Mouse (Mus musculus) kidney, adult 2 months (tissue): ENCODE data around the gene Spindoc. TPM values are rescaled to one million over a fixed set of nuclear protein-coding genes. Genes with fewer than 3 reads are reported as not detected.

Source experiments
- DNase-seq: peaks from one replicate; pipeline ENCODE4 v3.0.0; 2021
- H3K27ac ChIP-seq: fragments of 200-500 bp; 2 replicates; pipeline ENCODE4 v1.5.1; 2012; ENCODE audit warnings: low read depth, low read length, control low read depth, inconsistent platforms; ENCODE audit not compliant: insufficient read depth
- H3K27me3 ChIP-seq: fragments of 200-500 bp; replicated peaks from 2 replicates; pipeline ENCODE4 v1.6.1; 2012; ENCODE audit warnings: mild to moderate bottlenecking, moderate library complexity, low read length, inconsistent platforms; ENCODE audit not compliant: control insufficient read depth, insufficient read depth
- H3K36me3 ChIP-seq: fragments of 200-500 bp; 2 replicates; pipeline ENCODE4 v1.6.1; 2012; ENCODE audit warnings: mild to moderate bottlenecking, moderate library complexity, low read length, inconsistent platforms; ENCODE audit not compliant: control insufficient read depth, insufficient read depth
- H3K4me1 ChIP-seq: fragments of 200-500 bp; 2 replicates; pipeline ENCODE4 v1.6.1; 2011; ENCODE audit warnings: low read length; ENCODE audit not compliant: control insufficient read depth, insufficient read depth
- H3K4me3 ChIP-seq: fragments of 200-500 bp; 2 replicates; pipeline ENCODE4 v1.5.1; 2011; ENCODE audit warnings: mild to moderate bottlenecking, low read depth, low read length, control low read depth; ENCODE audit not compliant: insufficient read depth
- CTCF ChIP-seq: fragments of 200-500 bp; conservative IDR thresholded peaks from 2 replicates; pipeline ENCODE4 v1.5.1; 2011; ENCODE audit warnings: low read depth, mild to moderate bottlenecking, control low read depth, low read length, moderate library complexity, mixed read lengths; ENCODE audit not compliant: insufficient read depth, insufficient read length
- POLR2A ChIP-seq: fragments of 200-500 bp; IDR thresholded peaks from one replicate; pipeline ENCODE4 v1.6.1; 2011; ENCODE audit warnings: low read depth, low read length, control low read depth
- WGBS: fragments of 180-500 bp; shearing (Covaris S2); methylation state at CpG from one replicate; pipeline ENCODE4 v1.1.7; 2018; 5-methylcytosine and 5-hydroxymethylcytosine counted together
- polyA plus RNA-seq: library from polyadenylated mRNA; depleted of rRNA; stranded (reverse); fragments of >200 nt; gene quantifications from 2 replicates; pipeline ENCODE4 v1.2.3, GENCODE M21; 2012; rRNA removed

Gene Spindoc
- polyA plus RNA-seq, 1 experiment: 15.0 TPM

GRCm38 (mm10) chr19:7309738-7310330 is 73.0 kb downstream of the Spindoc start:
- 40% methylated on average over 2 of the region's 2 CpGs for WGBS
- peak overlapping the region; percentile 96 for H3K27ac ChIP-seq
- no peak for TF ChIP-seq CTCF
- TF ChIP-seq POLR2A: no peak
- no peak overlapping the region for H3K4me3 ChIP-seq
- no peaks in the 10 kb centered on the region for H3K36me3 ChIP-seq
- DNase-seq: peak; percentile 92
- no peaks in the 10 kb centered on the region for H3K27me3 ChIP-seq
- peaks cover 79% of the 10 kb centered on the region for H3K4me1 ChIP-seq

DNA sequence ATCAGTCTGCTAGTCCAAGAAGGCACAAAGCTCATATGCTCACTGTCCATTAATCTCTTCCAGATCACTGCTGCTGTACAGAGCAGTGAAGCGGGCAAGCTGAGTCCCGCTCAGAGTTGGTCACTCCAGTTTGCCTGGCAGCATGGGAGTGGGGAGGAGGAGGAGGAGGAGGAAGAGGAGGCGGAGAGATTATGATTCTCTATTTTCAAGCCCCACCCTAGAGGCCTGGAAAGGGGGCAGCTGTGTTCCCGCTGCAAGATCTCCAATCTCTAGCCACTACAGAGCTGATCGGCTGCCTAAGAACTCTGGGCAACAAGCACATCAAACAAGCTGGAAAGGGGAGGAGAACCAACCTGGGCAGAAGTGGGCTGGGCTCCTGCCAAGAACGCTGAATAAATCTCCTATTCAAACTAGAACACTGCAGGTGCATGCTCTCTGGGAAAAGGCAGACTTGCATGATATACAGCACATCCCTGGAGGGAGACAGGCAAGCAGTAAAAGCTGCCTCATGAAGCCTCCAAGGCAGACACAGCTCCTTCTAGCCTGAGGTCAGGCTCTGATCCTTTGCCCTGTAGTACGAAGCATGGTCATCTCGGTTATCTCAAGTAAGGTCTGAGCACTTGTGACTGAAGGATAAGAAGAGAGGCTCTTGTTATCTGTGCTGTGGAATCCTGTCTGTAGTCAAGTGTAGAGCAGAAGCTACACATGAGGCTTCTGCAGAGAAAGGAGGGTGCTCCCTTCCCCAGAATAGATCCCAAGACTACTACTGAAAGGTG is 74.6 kb downstream of the Spindoc start:
- DNase-seq: peak; percentile 90
- Histone ChIP-seq H3K36me3 (no peaks in the 10 kb centered on the region), H3K27ac (peak overlapping the region; percentile 94), H3K27me3 (no peaks in the 10 kb centered on the region), H3K4me3 (no peak overlapping the region), H3K4me1 (peaks cover 76% of the 10 kb centered on the region)
- TF ChIP-seq CTCF (no peak), POLR2A (no peak)
- 28% methylated on average over 8 of the region's 8 CpGs for WGBS

- peaks cover 83% of the 10 kb centered on the region for H3K4me1 ChIP-seq
- DNase-seq: peak; percentile 75
- H3K27me3 ChIP-seq: no peaks in the 10 kb centered on the region
- TF ChIP-seq CTCF: peak; percentile 31; the same call in 1 of the 2 replicates
- no peak for TF ChIP-seq POLR2A
- 7% methylated on average over 3 of the region's 3 CpGs for WGBS
- no peaks in the 10 kb centered on the region for H3K36me3 ChIP-seq
- peak overlapping the region; percentile 94 for H3K27ac ChIP-seq
- no peak overlapping the region for H3K4me3 ChIP-seq
These were observed 75.8 kb downstream of the Spindoc start for GRCm38 (mm10) chr19:7306968-7307367.

- peak; percentile 89 for DNase-seq
- Histone ChIP-seq H3K4me1 (peaks cover 80% of the 10 kb centered on the region), H3K36me3 (no peaks in the 10 kb centered on the region), H3K4me3 (no peak overlapping the region), H3K27ac (peak overlapping the region; percentile 94), H3K27me3 (no peaks in the 10 kb centered on the region)
- TF ChIP-seq CTCF (no peak), POLR2A (no peak)
- 51% methylated on average over 11 of the region's 11 CpGs for WGBS
These were observed 77.1 kb downstream of the Spindoc start for GRCm38 (mm10) chr19:7305380-7306310.

DNA sequence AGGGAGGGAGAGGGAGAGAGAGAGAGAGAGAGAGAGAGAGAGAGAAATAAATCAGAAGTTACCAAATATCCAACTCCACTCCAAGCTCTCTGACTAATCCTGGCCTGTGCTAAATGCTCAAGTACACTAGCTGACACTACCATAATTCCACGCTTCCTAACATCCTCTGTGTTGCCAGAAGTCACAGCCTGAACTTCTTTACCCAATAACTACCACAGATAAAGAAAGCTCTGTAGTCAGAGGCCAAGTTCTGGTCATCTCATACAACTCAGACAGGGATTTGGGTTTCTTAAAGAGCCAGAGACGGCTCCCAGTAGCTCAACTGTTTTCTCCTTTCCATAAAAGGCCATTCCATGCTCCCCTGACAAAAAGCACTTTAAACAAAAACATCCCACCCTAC is 78.0 kb downstream of the Spindoc start:
- no peak for DNase-seq
- WGBS: 54% methylated on average over 2 of the region's 2 CpGs
- H3K4me1 ChIP-seq: peaks cover 71% of the 10 kb centered on the region

More for the DNA sequence above, 78.0 kb downstream of the Spindoc start:
- Histone ChIP-seq H3K27me3 (no peaks in the 10 kb centered on the region), H3K4me3 (no peak overlapping the region), H3K36me3 (no peaks in the 10 kb centered on the region), H3K27ac (0 out of 2 replicates have a peak overlapping the region, but pooled peaks have one; percentile 15)
- TF ChIP-seq CTCF (no peak), POLR2A (no peak)

Other genes starting within 250 kb of the Spindoc start
- 122 and 126 TPM in 2 replicates for gene Otub1, start 176.7 kb downstream of the Spindoc start, polyA plus RNA-seq
- 3,607 and 3,750 TPM in 2 replicates for gene Cox8a, start 165.4 kb downstream of the Spindoc start, polyA plus RNA-seq
- gene Naa40, start 141.8 kb downstream of the Spindoc start, polyA plus RNA-seq: 23.7 and 26.2 TPM in 2 replicates
- gene Rcor2, start 115.7 kb downstream of the Spindoc start, polyA plus RNA-seq: 1.5 and 1.8 TPM in 2 replicates
- gene Mark2, start 41.1 kb downstream of the Spindoc start, polyA plus RNA-seq: 85.0 and 86.5 TPM in 2 replicates
- 9.4 and 12.0 TPM in 2 replicates for gene 2700081O15Rik, start 34.6 kb upstream of the Spindoc start, polyA plus RNA-seq
- gene Rtn3, start 100.3 kb upstream of the Spindoc start, polyA plus RNA-seq: 186 and 190 TPM in 2 replicates
- 12.7 and 20.4 TPM in 2 replicates for gene Atl3, start 111.0 kb upstream of the Spindoc start, polyA plus RNA-seq
- gene Pla2g16, start 174.5 kb upstream of the Spindoc start, polyA plus RNA-seq: 24.3 and 24.9 TPM in 2 replicates
- gene Lgals12, start 224.2 kb upstream of the Spindoc start, polyA plus RNA-seq: 5.1 and 5.3 TPM in 2 replicates
- gene Hrasls5, start 229.5 kb upstream of the Spindoc start, polyA plus RNA-seq: 0.42 and 1.4 TPM in 2 replicates